In the genomic region with DNA sequence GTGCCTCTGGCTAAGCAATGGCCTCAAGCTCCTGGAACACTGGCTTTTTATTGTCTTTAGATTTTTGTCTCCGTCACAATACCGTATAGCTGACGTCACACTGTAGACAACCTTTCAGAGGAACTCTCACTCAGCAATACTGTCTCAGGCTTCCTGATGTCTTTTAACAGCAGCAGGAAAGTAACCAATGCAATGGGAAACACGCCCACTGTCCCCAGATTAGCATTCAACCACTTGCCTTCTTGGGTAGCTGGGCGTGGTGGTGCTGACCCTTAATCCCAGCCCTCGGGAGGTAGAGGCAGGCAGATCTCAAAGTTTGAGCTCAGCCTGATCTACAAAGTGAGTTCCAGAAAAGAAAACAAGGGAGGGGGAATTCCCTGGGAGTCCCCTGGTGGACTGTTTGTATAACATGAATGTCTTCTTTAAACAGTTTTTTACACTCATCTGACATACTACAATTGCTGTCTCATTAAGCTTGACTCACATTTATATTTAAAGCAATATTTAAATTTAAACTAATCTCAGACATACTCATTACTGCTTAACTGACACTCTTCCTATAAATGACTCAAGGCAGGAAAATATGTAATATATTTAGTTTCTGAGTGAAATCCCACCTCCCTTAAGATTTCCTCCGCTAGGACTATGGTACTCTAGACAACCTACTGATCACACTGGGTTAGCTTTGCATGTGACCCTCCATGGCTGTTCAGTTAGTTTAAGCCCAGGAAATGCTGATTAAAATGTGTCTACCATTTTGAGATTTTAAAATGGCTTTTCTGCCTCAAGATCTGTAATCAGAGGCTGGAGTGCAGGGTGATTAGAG, we compare ENCODE assay signal across 10 mouse cellular contexts. TPM values are rescaled to one million over a fixed set of nuclear protein-coding genes. Genes with fewer than 3 reads are reported as not detected.
A peak's percentile ranks its signal among the peaks of the same experiment; 100 is the strongest.
DNase-seq lines count a peak whose midpoint lies in the region; ATAC-seq lines count a peak whose summit lies in the region.
"Had no signal": no experiment of that assay in that cellular context is flagged by ENCODE, and none has a peak within 500 bp of the region (broad histone marks: within the 10 kb centered on the region; RNA-seq: fewer than 3 reads in every experiment).

No protein-coding gene starts in this region.

- H3K4me3 ChIP-seq in heart, embryonic 13.5 days: no peak overlapping the region
- no peak overlapping the region for H3K4me3 ChIP-seq in hindbrain, embryonic 16.5 days (ENCODE audit: low read length)
- no peak overlapping the region for H3K4me3 ChIP-seq in midbrain, embryonic 13.5 days (replicated peaks)

- H3K4me2 ChIP-seq in heart, embryonic 13.5 days: no peak overlapping the region
- H3K4me2 ChIP-seq in hindbrain, embryonic 16.5 days (ENCODE audit: low read length): no peak overlapping the region
- 0 out of 2 replicates have a peak overlapping the region, but pooled peaks have one; percentile 6 for H3K4me2 ChIP-seq in midbrain, embryonic 13.5 days (replicated peaks)

- no peaks in the 10 kb centered on the region for H3K9me3 ChIP-seq in heart, embryonic 13.5 days
- H3K9me3 ChIP-seq in hindbrain, embryonic 16.5 days (ENCODE audit: control insufficient read depth, low read length): no peaks in the 10 kb centered on the region
- H3K9me3 ChIP-seq in midbrain, embryonic 13.5 days: no peaks in the 10 kb centered on the region

- peaks cover 47% of the 10 kb centered on the region for H3K4me1 ChIP-seq in heart, embryonic 13.5 days
- H3K4me1 ChIP-seq in hindbrain, embryonic 16.5 days (ENCODE audit: control insufficient read depth, insufficient read depth, low read depth, low read length): peaks cover 15% of the 10 kb centered on the region
- peaks cover 27% of the 10 kb centered on the region for H3K4me1 ChIP-seq in midbrain, embryonic 13.5 days (replicated peaks)

- WGBS in heart, embryonic 13.5 days: 52% methylated on average over 7 of the region's 7 CpGs
- 46% methylated on average over 7 of the region's 7 CpGs for WGBS in hindbrain, embryonic 16.5 days
- WGBS in midbrain, embryonic 13.5 days: 36% methylated on average over 7 of the region's 7 CpGs

- no peak for DNase-seq in heart, adult 18-20 months
- peak; percentile 63 for DNase-seq in ZHBTc4 (ENCODE audit: low read depth, low spot score)
- no peak for DNase-seq in adrenal gland, adult 8-10 months
- DNase-seq in urinary bladder, postnatal 4 days (ENCODE audit: low spot score in 2 of 2): no peak
- no peak for DNase-seq in spleen, postnatal 36 days (ENCODE audit: low spot score in 2 of 2)
- DNase-seq: heart, postnatal 4 days; thymus, adult 18-20 months had no signal

- no peaks in the 10 kb centered on the region for H3K27me3 ChIP-seq in heart, embryonic 13.5 days (replicated peaks)
- H3K27me3 ChIP-seq in hindbrain, embryonic 16.5 days (replicated peaks; ENCODE audit: control insufficient read depth, insufficient read depth, low read length): no peaks in the 10 kb centered on the region
- H3K27me3 ChIP-seq in midbrain, embryonic 13.5 days: no peaks in the 10 kb centered on the region

- no peak for ATAC-seq in heart, embryonic 13.5 days (ENCODE audit: extremely low read depth, insufficient number of reproducible peaks, low FRiP score, low TSS enrichment)
- peak; percentile 21; the same call in 1 of the 2 replicates for ATAC-seq in hindbrain, embryonic 16.5 days
- peak; percentile 57 for ATAC-seq in midbrain, embryonic 13.5 days

- peaks cover 53% of the 10 kb centered on the region for H3K36me3 ChIP-seq in heart, embryonic 13.5 days
- peaks cover under 1% of the 10 kb centered on the region; the same call in 1 of the 2 replicates for H3K36me3 ChIP-seq in hindbrain, embryonic 16.5 days (ENCODE audit: control insufficient read depth, insufficient read depth, low read length)
- H3K36me3 ChIP-seq in midbrain, embryonic 13.5 days: peaks cover 39% of the 10 kb centered on the region

- H3K9ac ChIP-seq in heart, embryonic 13.5 days: 0 out of 2 replicates have a peak overlapping the region, but pooled peaks have one; percentile 21
- peak overlapping the region; percentile 3; the same call in 1 of the 2 replicates for H3K9ac ChIP-seq in hindbrain, embryonic 16.5 days (ENCODE audit: low read depth, low read length)
- H3K9ac ChIP-seq in midbrain, embryonic 13.5 days (replicated peaks): no peak overlapping the region

- H3K27ac ChIP-seq in heart, embryonic 13.5 days (replicated peaks): 0 out of 2 replicates have a peak overlapping the region, but pooled peaks have one; percentile 17
- peak overlapping the region; percentile 33 for H3K27ac ChIP-seq in hindbrain, embryonic 16.5 days (ENCODE audit: low read depth, low read length)
- H3K27ac ChIP-seq in midbrain, embryonic 13.5 days: peak overlapping the region; percentile 78

RNA-seq across cellular contexts. Expression of a gene that starts 24.6 kb away (rescaled TPM):
- polyA plus RNA-seq in heart, embryonic 13.5 days (2015; fragmentation: Nextera tagmentation; extraction: Ambion mirVana): 106 and 116 TPM in 2 replicates
- total RNA-seq in heart, adult 18-20 months (2021): 10 to 100 TPM; 12.8 to 13.2 TPM
- polyA plus RNA-seq in hindbrain, embryonic 16.5 days (2015; fragmentation: Nextera tagmentation; extraction: Ambion mirVana): 163 and 169 TPM in 2 replicates
- polyA plus RNA-seq in midbrain, embryonic 13.5 days (2015; fragmentation: Nextera tagmentation; extraction: Ambion mirVana): 135 and 147 TPM in 2 replicates
- 10 to 100 TPM; 14.6 to 25.4 (median 22.3) TPM for total RNA-seq in adrenal gland, adult 8-10 months (2022)

Comparison
In these comparisons a context has a peak if more than half of its experiments do, and no peak if none do; other contexts are left out.
1. H3K27ac ChIP-seq: peak in every context shown above with its lines; median percentile 78 in midbrain, embryonic 13.5 days; 33 in hindbrain, embryonic 16.5 days; 17 in heart, embryonic 13.5 days.